Mouse (Mus musculus) lung, embryonic 14.5 days (tissue): ENCODE data around the gene Neurog1. TPM values are rescaled to one million over a fixed set of nuclear protein-coding genes. Genes with fewer than 3 reads are reported as not detected.

Source experiments
- ATAC-seq: fragments of 200-750 bp; cut with Nextera tagmentation; 2 replicates; pipeline ENCODE4 v1.8.0; 2017; ENCODE audit warnings: mild to moderate bottlenecking, moderate TSS enrichment, moderate library complexity; ENCODE audit not compliant: insufficient read depth
- DNase-seq: peaks from one replicate; pipeline ENCODE4 v3.0.0-alpha.2; 2015
- H3K27ac ChIP-seq: fragments of 300-500 bp; sonication (generic); 2 replicates; pipeline ENCODE4 v1.5.1; 2014; ENCODE audit warnings: low read depth, mild to moderate bottlenecking, moderate library complexity
- H3K27me3 ChIP-seq: fragments of 300-500 bp; sonication (generic); 2 replicates; pipeline ENCODE4 v1.6.1; 2014; ENCODE audit warnings: low read length, control low read depth; ENCODE audit not compliant: insufficient read depth
- H3K36me3 ChIP-seq: fragments of 300-500 bp; sonication (generic); 2 replicates; pipeline ENCODE4 v1.6.1; 2014; ENCODE audit warnings: control low read depth; ENCODE audit not compliant: insufficient read depth
- H3K4me1 ChIP-seq: fragments of 300-500 bp; sonication (generic); 2 replicates; pipeline ENCODE4 v1.6.1; 2014; ENCODE audit warnings: antibody characterized with exemption, control low read depth; ENCODE audit not compliant: insufficient read depth
- H3K4me2 ChIP-seq: fragments of 300-500 bp; sonication (generic); 2 replicates; pipeline ENCODE4 v1.6.1; 2014; ENCODE audit warnings: mild to moderate bottlenecking
- H3K4me3 ChIP-seq: fragments of 300-500 bp; sonication (generic); 2 replicates; pipeline ENCODE4 v1.5.1; 2014; ENCODE audit warnings: low read depth, low read length
- H3K9ac ChIP-seq: fragments of 300-500 bp; sonication (generic); 2 replicates; pipeline ENCODE4 v1.6.1; 2014
- H3K9me3 ChIP-seq: fragments of 300-500 bp; sonication (generic); 2 replicates; pipeline ENCODE4 v1.6.1; 2016; ENCODE audit warnings: low read depth, low read length, control low read depth
- CTCF ChIP-seq: IDR thresholded peaks from 2 replicates; pipeline ENCODE4 v1.5.1; 2016; ENCODE audit warnings: antibody characterized with exemption, low read depth
- WGBS: fragments of 180-500 bp; shearing (Covaris S2); extraction: QIAGEN DNeasy Blood & Tissue Kit; methylation state at CpG from one replicate; pipeline ENCODE4 v1.1.7; 2014; 5-methylcytosine and 5-hydroxymethylcytosine counted together
- polyA plus RNA-seq: library from polyadenylated mRNA; unstranded; fragments of >200 nt; fragmentation: Nextera tagmentation; extraction: Ambion mirVana; gene quantifications from 2 replicates; pipeline ENCODE4 v1.2.1, GENCODE M21; 2014

The Neurog1 gene
- polyA plus RNA-seq, 1 experiment from 2014 or later: not detected

GRCm38 (mm10) chr13:56250551-56251161, 1.3 kb downstream of the Neurog1 start:
- ATAC-seq (no peak), DNase-seq (no peak)
- peaks cover 97% of the 10 kb centered on the region for H3K27me3 ChIP-seq
- no peaks in the 10 kb centered on the region for H3K4me1 ChIP-seq
- H3K9me3 ChIP-seq: no peaks in the 10 kb centered on the region
- TF ChIP-seq CTCF: no peak
- H3K27ac ChIP-seq: no peak overlapping the region
- 3% methylated on average over 14 of the region's 14 CpGs for WGBS
- no peaks in the 10 kb centered on the region for H3K36me3 ChIP-seq
- no peak overlapping the region for H3K9ac ChIP-seq
- H3K4me3 ChIP-seq: no peak overlapping the region
- H3K4me2 ChIP-seq: no peak overlapping the region

- H3K36me3 ChIP-seq: no peaks in the 10 kb centered on the region
- ATAC-seq (no peak), DNase-seq (no peak)
- H3K4me2 ChIP-seq: no peak overlapping the region
- no peak for TF ChIP-seq CTCF
- H3K4me1 ChIP-seq: no peaks in the 10 kb centered on the region
- H3K27ac ChIP-seq: no peak overlapping the region
- H3K9ac ChIP-seq: no peak overlapping the region
- H3K27me3 ChIP-seq: peaks cover 89% of the 10 kb centered on the region
- 1% methylated on average over 13 of the region's 13 CpGs for WGBS
- no peaks in the 10 kb centered on the region for H3K9me3 ChIP-seq
- H3K4me3 ChIP-seq: no peak overlapping the region
These were observed 2.2 kb downstream of the Neurog1 start for GRCm38 (mm10) chr13:56249593-56250341.

- Histone ChIP-seq H3K27me3 (peaks cover 23% of the 10 kb centered on the region), H3K9me3 (no peaks in the 10 kb centered on the region), H3K4me2 (no peak overlapping the region), H3K4me3 (no peak overlapping the region), H3K9ac (no peak overlapping the region), H3K4me1 (no peaks in the 10 kb centered on the region), H3K36me3 (no peaks in the 10 kb centered on the region), H3K27ac (no peak overlapping the region)
- no peak for ATAC-seq
- TF ChIP-seq CTCF: no peak
- DNase-seq: no peak
- 75% methylated on average over 5 of the region's 5 CpGs for WGBS
These were observed 8.9 kb downstream of the Neurog1 start for GRCm38 (mm10) chr13:56243104-56243503.

- Histone ChIP-seq H3K36me3 (no peaks in the 10 kb centered on the region), H3K9me3 (no peaks in the 10 kb centered on the region), H3K27ac (no peak overlapping the region), H3K27me3 (peaks cover 9% of the 10 kb centered on the region), H3K4me1 (no peaks in the 10 kb centered on the region), H3K4me3 (no peak overlapping the region), H3K4me2 (no peak overlapping the region), H3K9ac (no peak overlapping the region)
- ATAC-seq: no peak
- no peak for TF ChIP-seq CTCF
- 46% methylated on average over 16 of the region's 16 CpGs for WGBS
- peak; percentile 73 for DNase-seq
These were observed 11.8 kb downstream of the Neurog1 start for GRCm38 (mm10) chr13:56240012-56240770.

- Histone ChIP-seq H3K27ac (no peak overlapping the region), H3K27me3 (peaks cover 9% of the 10 kb centered on the region), H3K4me3 (no peak overlapping the region), H3K4me2 (no peak overlapping the region), H3K4me1 (no peaks in the 10 kb centered on the region), H3K9ac (no peak overlapping the region), H3K36me3 (no peaks in the 10 kb centered on the region), H3K9me3 (no peaks in the 10 kb centered on the region)
- no peak for DNase-seq
- no peak for ATAC-seq
- WGBS: 73% methylated on average over 10 of the region's 10 CpGs
- no peak for TF ChIP-seq CTCF
These were observed 14.1 kb downstream of the Neurog1 start for GRCm38 (mm10) chr13:56237905-56238304.

GRCm38 (mm10) chr13:56236194-56236593, 15.8 kb downstream of the Neurog1 start:
- Histone ChIP-seq H3K9me3 (no peaks in the 10 kb centered on the region), H3K9ac (no peak overlapping the region), H3K27ac (no peak overlapping the region), H3K4me1 (no peaks in the 10 kb centered on the region), H3K27me3 (peaks cover 9% of the 10 kb centered on the region), H3K4me3 (no peak overlapping the region), H3K36me3 (no peaks in the 10 kb centered on the region), H3K4me2 (no peak overlapping the region)
- no peak for TF ChIP-seq CTCF
- 22% methylated on average over 7 of the region's 7 CpGs for WGBS
- DNase-seq (no peak), ATAC-seq (no peak)

GRCm38 (mm10) chr13:56228790-56229189, 23.2 kb downstream of the Neurog1 start:
- H3K27ac ChIP-seq: no peak overlapping the region
- H3K4me2 ChIP-seq: no peak overlapping the region
- DNase-seq (no peak), ATAC-seq (no peak)
- WGBS: 8% methylated on average over 7 of the region's 7 CpGs
- TF ChIP-seq CTCF: no peak
- no peak overlapping the region for H3K4me3 ChIP-seq
- no peak overlapping the region for H3K9ac ChIP-seq
- H3K9me3 ChIP-seq: no peaks in the 10 kb centered on the region
- H3K36me3 ChIP-seq: no peaks in the 10 kb centered on the region
- H3K4me1 ChIP-seq: no peaks in the 10 kb centered on the region
- peaks cover 17% of the 10 kb centered on the region for H3K27me3 ChIP-seq
